Mouse (Mus musculus): ENCODE results near the gene Heatr5b.

Heatr5b gene

DNA sequence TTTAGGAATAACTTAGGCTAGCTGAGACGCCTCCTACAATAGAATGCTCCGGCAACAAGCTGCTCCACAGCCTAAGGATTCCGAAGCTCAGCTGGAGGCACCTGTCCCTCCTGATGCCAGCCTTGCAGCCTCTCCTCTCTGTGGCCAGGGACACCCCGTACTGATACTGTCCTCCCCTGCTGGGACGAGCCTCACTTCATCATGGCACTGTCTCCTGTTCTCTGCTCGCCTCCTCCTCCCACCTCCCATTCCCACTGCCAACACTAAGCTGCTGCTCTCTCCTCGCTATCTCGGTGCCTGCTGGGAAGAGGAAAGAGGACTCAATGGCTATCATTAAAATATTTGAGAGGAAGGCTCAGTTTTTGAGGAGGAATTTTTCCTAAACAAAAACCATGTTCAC, 67.6 kb downstream of the Heatr5b start:
- DNase-seq (ENCODE audit: low spot score) = no peak

DNA sequence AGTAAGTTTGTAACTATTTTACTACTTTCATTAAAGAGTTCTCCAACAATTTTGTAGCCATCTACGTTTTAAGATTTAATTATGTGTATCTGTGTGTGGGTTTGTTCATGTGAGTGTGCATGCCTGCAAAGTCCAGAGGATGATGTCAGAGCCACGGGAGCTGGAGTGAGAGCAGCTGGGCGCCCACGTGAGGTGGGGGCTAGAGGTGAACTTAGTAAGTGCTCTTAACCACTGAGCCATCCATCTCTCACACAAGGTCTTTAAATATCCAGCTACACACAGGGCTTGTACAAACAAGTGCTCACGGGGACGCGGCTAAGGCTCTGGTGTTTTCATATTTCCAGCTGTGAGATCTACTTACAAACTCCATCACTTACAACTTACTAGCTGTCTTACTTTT, 69.1 kb downstream of the Heatr5b start:
- DNase-seq (ENCODE audit: low spot score) = no peak

DNA sequence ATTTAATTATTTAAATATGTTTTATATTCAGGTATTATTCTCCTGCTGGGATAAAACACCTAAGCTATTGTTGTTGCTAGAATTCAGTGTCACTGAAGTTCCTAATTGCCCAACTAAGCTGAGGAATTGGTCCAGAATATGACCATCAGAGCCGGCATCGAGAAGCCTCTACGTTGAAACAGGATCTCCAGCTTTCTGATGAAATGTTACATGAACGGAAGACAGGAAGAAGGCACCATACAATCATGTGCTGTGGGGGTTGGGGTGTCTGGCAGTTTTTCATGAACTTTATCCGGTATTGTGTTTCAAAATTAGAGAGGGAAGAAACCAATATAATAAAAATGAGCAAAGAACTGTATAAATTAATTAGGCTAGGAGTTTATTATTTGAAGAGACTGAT, 71.9 kb downstream of the Heatr5b start:
- no peak for DNase-seq (ENCODE audit: low spot score)

DNA sequence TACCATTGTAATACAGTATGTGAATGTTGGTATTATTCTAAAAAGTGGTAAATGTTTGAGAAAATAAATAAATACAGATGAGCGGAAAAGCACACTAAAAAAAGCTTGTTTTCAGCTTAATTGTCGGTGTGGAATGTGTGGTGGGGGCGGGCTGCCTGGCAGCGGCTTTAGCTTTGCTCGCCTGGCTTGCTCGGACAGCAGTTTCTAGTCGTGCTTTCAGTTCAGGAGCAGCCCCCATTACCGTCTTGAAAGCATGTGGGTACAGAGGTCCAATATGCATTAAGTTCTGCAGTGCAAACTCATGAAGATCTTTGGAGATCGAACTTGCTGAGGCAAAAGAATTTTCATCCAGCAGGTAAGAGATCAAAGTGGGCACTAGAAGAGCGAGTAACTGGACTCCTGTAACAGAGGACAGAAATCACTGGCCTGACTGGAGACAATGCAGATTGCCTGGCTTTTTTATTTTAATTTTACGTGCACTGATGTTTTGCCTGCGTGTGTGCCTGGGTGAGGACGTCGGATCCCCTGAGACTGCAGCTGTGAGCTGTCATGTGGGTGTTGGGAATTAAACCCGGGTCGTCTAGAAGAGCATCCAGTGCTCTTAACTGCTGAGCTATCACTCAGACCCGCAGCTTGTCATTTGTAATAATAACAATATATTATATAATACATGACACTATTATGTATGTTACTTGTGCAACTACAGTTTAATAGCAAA, 82.1 kb downstream of the Heatr5b start:
- no peak for DNase-seq (ENCODE audit: low spot score)

DNA sequence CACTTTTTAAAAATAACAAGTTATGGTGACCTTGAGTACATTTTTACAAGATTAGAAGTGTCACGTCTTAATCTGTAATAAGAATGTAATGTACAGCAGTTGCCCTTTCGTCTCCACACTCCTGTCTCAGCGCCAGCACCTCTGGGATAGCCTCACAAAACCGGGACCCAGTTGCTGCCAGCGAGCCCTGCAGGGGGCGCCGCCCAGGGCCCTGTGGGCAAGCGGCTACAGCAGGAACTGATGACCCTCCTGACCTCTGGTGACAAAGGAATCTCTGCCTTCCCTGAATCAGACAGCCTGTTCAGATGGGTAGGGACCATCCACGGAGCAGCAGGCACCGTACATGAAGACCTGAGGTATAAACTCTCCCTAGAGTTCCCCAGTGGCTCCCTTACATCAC, 83.1 kb downstream of the Heatr5b start:
- DNase-seq (ENCODE audit: low spot score) = no peak

DNA sequence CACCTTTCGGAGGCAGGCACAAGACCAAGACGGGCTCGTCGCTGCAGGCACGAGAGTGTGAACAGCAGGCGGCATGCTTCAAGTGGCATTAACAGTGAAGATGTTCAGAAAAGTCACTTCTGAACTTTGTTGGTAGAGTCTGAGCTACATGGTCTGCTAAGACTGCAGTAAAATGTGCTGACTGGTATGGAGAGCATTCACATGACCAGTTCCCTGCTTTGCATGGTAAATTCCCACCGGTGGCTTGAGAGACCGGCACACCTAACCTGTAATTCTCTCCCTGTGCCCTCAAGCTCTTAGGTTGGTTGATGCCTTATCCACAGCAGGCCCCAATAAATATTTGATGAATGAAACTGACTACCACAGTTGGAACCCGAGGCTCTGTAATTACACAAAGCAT, 86.7 kb downstream of the Heatr5b start:
- no peak for DNase-seq (ENCODE audit: low spot score)

- DNase-seq (ENCODE audit: low spot score) = no peak
These were observed 96.7 kb downstream of the Heatr5b start for GRCm38 (mm10) chr17:78738416-78738815.

DNA sequence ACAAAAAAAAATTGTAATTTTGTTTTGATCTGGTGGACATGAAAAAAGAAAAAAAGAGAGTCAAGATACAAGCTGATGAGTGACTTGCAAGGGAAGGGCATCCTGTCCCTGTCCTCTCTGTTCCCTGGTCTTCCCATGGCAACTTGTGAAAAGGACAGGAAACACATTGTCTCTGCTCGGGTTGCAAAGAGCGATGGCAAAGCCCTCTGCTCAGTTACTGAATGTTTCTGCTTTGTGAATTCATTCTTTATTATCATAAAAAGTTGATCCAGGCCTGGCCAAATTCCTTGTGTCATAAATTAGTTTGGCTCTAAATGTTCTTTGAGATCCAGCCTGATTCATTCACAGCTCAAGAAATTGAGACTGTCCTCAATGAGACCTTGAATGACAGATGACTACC, 97.4 kb downstream of the Heatr5b start:
- DNase-seq (ENCODE audit: low spot score) = no peak

DNA sequence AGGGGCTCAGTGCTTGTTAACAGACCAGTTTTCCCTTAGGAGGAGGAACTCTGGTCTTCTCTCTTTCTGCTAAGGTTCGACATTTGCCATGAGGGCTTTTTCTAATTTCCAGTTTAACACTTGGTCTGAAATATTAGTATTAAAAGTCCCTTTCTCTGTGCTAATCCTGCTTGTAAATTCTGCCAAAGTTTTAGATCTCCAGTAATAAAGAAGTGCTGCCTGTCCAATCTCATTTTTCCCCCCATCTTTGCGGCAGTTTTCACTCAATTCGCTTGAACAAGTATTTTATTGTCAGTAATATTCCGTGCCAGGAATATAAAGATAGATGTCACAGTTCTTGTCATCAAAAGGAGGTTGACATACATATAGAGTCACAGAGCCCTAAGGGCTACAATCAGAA, 98.1 kb downstream of the Heatr5b start, which contains the start of gene Strn:
Gene Strn (minus strand): TSS at position 101 of the 400 bp plus-strand sequence.
- DNase-seq (ENCODE audit: low spot score) = no peak

GRCm38 (mm10) chr17:78736473-78736988, 98.6 kb downstream of the Heatr5b start:
- DNase-seq (ENCODE audit: low spot score) = peak; percentile 100

DNA sequence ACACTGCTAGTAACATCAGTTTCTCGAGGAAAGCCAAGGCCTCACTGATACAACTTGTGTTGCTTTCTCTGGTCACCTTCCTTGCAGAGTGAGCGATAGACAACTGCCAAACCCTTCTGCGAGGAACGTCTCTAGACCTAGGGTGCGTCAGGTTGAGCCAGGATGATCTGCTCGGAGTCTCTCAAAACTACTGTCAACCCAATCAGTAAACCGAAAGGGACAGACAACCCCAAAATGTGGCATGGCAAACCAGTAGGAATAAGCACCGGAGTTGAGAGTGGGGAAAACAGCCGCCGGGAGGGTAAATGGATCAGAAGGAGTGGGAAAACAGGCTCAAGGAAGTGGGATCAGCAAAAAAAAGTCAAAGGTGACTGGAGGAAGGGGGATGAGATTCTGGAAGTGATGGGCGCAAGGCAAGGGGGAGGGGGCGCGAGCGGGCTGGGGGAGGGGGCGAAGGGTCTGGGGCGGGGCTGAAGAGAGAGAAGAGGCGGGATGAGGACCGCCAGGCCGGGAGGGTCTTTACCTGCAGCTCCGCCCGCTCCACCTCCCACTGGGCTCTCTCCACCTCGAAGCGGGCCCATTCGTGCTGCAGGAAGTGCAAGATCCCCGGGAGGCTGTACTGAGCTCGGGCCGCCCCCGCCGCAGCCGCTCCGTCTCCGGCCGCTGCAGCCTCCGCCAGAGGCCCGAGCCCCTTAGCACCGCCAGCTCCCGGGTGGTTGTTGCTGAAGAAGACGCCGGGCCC, 99.3 kb downstream of the Heatr5b start:
- DNase-seq (ENCODE audit: low spot score) = peak; percentile 51

GRCm38 (mm10) chr17:78734806-78735205, 100.4 kb downstream of the Heatr5b start:
- DNase-seq (ENCODE audit: low spot score) = no peak

DNA sequence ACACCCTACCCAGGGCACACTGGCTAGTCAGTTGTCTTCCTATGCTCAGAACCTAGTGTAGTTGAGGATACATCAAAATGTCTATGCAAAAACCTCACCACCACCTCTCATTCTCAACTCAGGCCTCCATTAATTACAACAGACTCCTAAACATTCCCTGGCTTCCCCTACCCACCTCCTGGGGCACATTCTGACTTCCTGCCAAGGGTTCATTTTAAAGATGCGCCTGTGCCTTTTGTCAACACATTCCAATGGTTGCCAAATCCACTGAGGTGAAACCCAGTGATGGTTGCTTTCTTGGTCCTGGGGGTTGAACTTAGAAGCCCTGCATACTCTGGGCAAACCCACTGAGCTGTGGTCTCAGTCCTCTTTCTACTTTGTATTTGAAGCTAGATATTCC, 103.1 kb downstream of the Heatr5b start:
- no peak for DNase-seq (ENCODE audit: low spot score)

DNA sequence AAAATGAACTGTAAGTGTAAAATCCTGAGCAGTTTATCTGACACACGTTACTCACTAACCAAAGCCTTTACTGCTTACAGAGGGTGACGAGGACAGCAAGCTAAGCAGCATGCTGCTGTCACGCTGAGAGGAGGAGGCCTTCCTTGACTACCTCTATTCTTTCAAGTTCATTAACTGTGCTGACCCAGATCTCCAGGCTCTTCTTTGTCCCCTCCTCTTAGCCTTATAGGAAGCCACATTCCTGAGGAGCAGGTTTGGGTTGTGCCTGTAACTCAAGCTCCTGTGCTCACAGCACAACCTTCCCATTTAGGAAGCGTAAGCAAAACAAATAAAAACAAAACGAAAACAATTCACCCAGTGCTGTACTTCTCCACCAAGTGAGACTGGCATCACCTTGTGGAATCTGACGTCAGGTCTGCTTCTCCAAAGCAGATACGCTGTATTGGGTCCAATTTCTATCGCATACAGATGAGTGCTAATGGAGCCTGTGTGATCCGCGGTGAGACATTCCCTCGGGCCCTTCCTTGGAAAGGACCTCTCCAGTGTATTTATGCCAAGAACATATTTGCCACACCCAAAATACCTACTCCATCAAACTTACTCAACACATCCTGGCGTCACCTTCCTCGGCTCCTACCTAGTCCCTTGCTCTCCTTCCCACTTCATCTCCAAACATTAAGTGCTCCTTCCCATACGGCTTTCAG, 108.3 kb downstream of the Heatr5b start:
- no peak for DNase-seq (ENCODE audit: low spot score)

- DNase-seq (ENCODE audit: low spot score) = no peak
These were observed 110.6 kb downstream of the Heatr5b start for GRCm38 (mm10) chr17:78724461-78725055.

DNA sequence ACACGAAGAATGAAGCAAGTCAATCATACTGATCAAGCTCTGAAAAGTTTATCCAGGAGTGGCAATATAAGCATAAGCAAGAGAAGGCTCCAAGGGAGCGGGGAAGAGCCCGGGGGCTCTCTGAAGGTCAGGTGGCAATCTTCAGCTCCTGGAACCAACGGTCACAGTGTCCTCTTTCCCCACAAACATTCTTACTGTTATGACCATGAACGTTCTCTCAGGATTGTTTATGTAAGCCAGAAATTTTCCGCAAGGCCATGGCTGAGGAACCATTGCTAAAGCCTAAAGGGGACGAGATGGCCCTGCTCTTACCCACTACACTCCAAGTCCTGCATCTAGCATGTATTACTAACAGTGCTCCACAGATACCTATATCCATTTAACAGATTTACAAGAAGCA, 113.5 kb downstream of the Heatr5b start:
- DNase-seq (ENCODE audit: low spot score) = no peak

GRCm38 (mm10) chr17:78719086-78719485, 116.1 kb downstream of the Heatr5b start:
- DNase-seq (ENCODE audit: low spot score) = no peak

- no peak for DNase-seq (ENCODE audit: low spot score)
These were observed 124.9 kb downstream of the Heatr5b start for GRCm38 (mm10) chr17:78710258-78710657.

- DNase-seq (ENCODE audit: low spot score) = no peak
These were observed 126.7 kb downstream of the Heatr5b start for GRCm38 (mm10) chr17:78708422-78708821.

- DNase-seq (ENCODE audit: low spot score) = no peak
These were observed 132.2 kb downstream of the Heatr5b start for GRCm38 (mm10) chr17:78702988-78703387.
